Mouse (Mus musculus) olfactory bulb, adult 2 months (tissue): ENCODE results near the gene Hmbs.

Experiments used
- CTCF ChIP-seq: fragments of 200-500 bp; IDR thresholded peaks from 2 replicates; pipeline ENCODE4 v1.5.1; 2012; ENCODE audit warnings: low read depth, mild to moderate bottlenecking, low read length, moderate library complexity; ENCODE audit not compliant: insufficient read depth
- POLR2A ChIP-seq: fragments of 200-500 bp; IDR thresholded peaks from 2 replicates; pipeline ENCODE4 v1.6.1; 2012; ENCODE audit warnings: mild to moderate bottlenecking, low read depth, low read length, moderate library complexity; ENCODE audit not compliant: insufficient read depth

DNA sequence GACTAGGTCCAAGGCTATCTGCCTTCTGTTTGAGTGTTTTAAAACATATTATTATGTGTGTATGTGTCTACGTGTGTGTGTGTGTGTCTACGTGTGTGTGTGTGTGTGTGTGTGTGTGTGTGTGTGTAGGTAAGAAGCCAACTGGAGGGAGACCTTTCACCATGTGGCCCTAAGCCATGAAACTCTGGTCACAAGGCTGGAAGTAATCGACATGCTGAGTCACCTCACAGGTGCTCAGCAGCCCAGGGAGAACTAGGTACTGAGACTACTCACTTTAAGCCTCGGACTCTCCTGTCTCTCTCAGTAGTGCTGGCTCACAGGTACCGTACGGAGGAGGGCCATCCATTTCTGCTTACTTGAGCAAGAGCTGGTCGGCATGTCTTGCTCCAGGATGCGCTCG lies 3.1 kb upstream of the Hmbs start:
- no peak for TF ChIP-seq CTCF
- no peak for TF ChIP-seq POLR2A
